Mouse (Mus musculus) naive thymus-derived CD4-positive, alpha-beta T cell, adult 2 months (primary cell): Measurements from ENCODE around the gene Nmb.

Experiments
- DNase-seq: peaks from one replicate; pipeline ENCODE4 v3.0.0-alpha.2; 2011; ENCODE audit warnings: low read depth

The Nmb gene

GRCm38 (mm10) chr7:80860227-80860626 lies 44.6 kb downstream of the Nmb start:
- DNase-seq = peak; percentile 90

- peak; percentile 87 for DNase-seq
Measured at GRCm38 (mm10) chr7:80857181-80857580, 47.7 kb downstream of the Nmb start.

DNA sequence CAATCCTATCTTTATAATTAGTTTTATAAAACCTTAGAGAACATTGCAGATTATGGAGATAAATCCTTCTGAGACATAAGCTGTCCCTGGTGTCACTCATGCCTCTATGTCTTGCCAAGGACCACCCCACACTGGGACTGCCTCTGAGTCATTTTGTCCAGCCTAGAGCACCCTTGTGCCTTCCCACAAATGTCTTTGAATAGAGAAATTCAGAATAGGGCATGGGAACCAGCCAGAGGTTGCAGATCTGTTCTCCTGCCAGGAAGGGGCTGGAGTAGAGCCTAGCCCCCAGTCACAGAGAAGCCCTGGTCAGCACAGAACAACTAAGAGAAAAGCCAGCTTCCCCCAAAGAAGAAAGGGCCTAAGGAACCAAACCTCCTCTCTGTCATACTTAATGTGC lies 49.6 kb downstream of the Nmb start:
- DNase-seq = no peak

DNA sequence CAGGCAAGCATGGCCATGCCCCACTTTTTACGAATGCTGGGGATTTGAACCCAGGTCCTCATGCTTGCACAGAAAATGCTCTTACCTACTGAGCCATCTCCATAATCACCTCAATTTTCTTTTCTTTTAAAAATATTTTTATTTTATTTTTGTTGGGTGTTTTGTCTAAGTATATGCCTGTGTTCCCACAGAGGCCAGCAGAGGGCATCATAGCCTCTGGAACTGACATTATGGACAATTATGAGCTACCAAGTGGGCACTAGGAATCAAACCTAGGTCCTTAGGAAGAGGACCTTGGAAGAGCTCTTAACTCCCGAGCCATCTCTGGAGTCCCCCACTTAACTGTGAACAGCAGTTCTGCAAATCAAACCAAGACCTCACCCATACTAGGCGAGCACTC lies 51.7 kb downstream of the Nmb start:
- no peak for DNase-seq
